Mouse (Mus musculus) neural tube, embryonic 13.5 days (tissue): ENCODE results near the gene Rcor1. TPM values are rescaled to one million over a fixed set of nuclear protein-coding genes. Genes with fewer than 3 reads are reported as not detected.
A peak's percentile ranks its signal among the peaks of the same experiment; 100 is the strongest.
"Not testable (repeated sequence)": the region's sequence is repeated elsewhere in the genome, so short reads cannot be mapped to it uniquely, and the experiment has no call there.

Experiments used
- ATAC-seq: fragments of 200-750 bp; cut with Nextera tagmentation; 2 replicates; pipeline ENCODE4 v1.8.0; 2017; ENCODE audit warnings: low read depth, mild to moderate bottlenecking, moderate TSS enrichment, moderate library complexity
- H3K27ac ChIP-seq: fragments of 300-500 bp; sonication (generic); replicated peaks from 2 replicates; pipeline ENCODE4 v1.5.1; 2015; ENCODE audit warnings: moderate library complexity, mild to moderate bottlenecking, inconsistent platforms
- H3K27me3 ChIP-seq: fragments of 300-500 bp; sonication (generic); 2 replicates; pipeline ENCODE4 v1.6.1; 2015; ENCODE audit warnings: mild to moderate bottlenecking, inconsistent platforms
- H3K36me3 ChIP-seq: fragments of 300-500 bp; sonication (generic); 2 replicates; pipeline ENCODE4 v1.6.1; 2015; ENCODE audit warnings: mild to moderate bottlenecking, inconsistent platforms
- H3K4me1 ChIP-seq: fragments of 300-500 bp; sonication (generic); replicated peaks from 2 replicates; pipeline ENCODE4 v1.6.1; 2015; ENCODE audit warnings: inconsistent platforms
- H3K4me2 ChIP-seq: fragments of 300-500 bp; sonication (generic); 2 replicates; pipeline ENCODE4 v1.6.1; 2015; ENCODE audit warnings: inconsistent platforms, mild to moderate bottlenecking, moderate library complexity
- H3K4me3 ChIP-seq: fragments of 300-500 bp; sonication (generic); 2 replicates; pipeline ENCODE4 v1.5.1; 2015; ENCODE audit warnings: mild to moderate bottlenecking, inconsistent platforms
- H3K9ac ChIP-seq: fragments of 300-500 bp; sonication (generic); 2 replicates; pipeline ENCODE4 v1.6.1; 2015; ENCODE audit warnings: moderate library complexity, mild to moderate bottlenecking, inconsistent platforms
- H3K9me3 ChIP-seq: fragments of 300-500 bp; sonication (generic); 2 replicates; pipeline ENCODE4 v1.6.1; 2016; ENCODE audit warnings: inconsistent platforms
- WGBS: fragments of 180-500 bp; shearing (Covaris S2); methylation state at CpG from one replicate; pipeline ENCODE4 v1.1.7; 2015; 5-methylcytosine and 5-hydroxymethylcytosine counted together
- polyA plus RNA-seq: library from polyadenylated mRNA; unstranded; fragments of >200 nt; fragmentation: Nextera tagmentation; extraction: Ambion mirVana; gene quantifications from 2 replicates; pipeline ENCODE4 v1.2.1, GENCODE M21; 2015

The Rcor1 gene
- polyA plus RNA-seq, 1 experiment from 2014 or later = 5.8 TPM

DNA sequence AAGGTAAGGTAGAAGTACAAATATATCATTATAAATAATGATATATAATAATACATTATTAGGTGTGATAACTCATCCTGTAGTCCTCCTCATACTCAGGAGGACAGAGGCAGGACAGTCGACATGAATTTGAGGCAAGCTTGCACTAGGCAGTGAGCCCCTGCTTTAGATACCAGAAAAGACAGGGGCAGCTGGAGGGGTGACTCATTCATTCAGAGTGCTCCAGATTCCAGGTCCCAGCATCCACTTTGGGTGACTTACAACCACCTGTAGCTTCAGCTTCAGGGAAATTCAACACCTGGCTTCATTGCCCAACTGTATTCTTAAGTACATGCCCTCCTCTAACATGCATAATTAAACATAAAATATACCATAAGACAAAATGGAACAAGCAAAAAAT, 7.7 kb downstream of the Rcor1 start:
- WGBS = 85% methylated on average over 1 of the region's 1 CpGs

GRCm38 (mm10) chr12:111048201-111048600, 9.1 kb downstream of the Rcor1 start:
- ATAC-seq = no peak
- no peaks in the 10 kb centered on the region for H3K27me3 ChIP-seq
- no peak overlapping the region for H3K4me2 ChIP-seq
- H3K4me3 ChIP-seq = no peak overlapping the region
- H3K4me1 ChIP-seq = 0 out of 2 replicates have a peak, but pooled peaks cover 3% of the 10 kb centered on the region
- no peak overlapping the region for H3K9ac ChIP-seq
- H3K9me3 ChIP-seq = no peaks in the 10 kb centered on the region
- 89% methylated on average over 2 of the region's 2 CpGs for WGBS
- peaks cover 13% of the 10 kb centered on the region; the same call in 1 of the 2 replicates for H3K36me3 ChIP-seq
- H3K27ac ChIP-seq = no peak overlapping the region

More for the DNA sequence above, 7.7 kb downstream of the Rcor1 start:
- H3K4me1 ChIP-seq = 0 out of 2 replicates have a peak, but pooled peaks cover 3% of the 10 kb centered on the region
- no peaks in the 10 kb centered on the region for H3K9me3 ChIP-seq
- no peak overlapping the region for H3K27ac ChIP-seq
- no peak overlapping the region for H3K4me3 ChIP-seq
- no peak overlapping the region for H3K4me2 ChIP-seq
- peaks cover 16% of the 10 kb centered on the region; the same call in 1 of the 2 replicates for H3K36me3 ChIP-seq
- H3K27me3 ChIP-seq = no peaks in the 10 kb centered on the region
- no peak for ATAC-seq
- no peak overlapping the region for H3K9ac ChIP-seq

DNA sequence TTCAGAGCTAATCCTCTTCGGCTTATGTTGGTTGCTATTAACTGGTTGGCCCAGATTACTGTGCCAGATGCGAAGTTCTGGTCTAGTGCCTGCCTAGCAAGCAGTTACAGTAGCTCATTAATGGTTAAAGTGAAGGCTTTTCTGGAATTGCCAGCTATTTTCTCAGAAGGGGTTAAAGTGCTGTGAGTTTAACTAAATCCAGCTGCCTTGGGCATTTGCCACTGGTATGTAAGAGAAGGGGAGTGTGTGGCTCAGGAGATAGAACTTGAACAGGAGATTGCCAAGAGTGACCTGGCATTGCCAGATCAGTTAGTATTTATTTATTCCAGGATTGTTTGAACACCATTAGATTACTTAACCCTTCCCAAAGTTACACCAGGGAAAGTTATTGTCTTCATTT, 11.1 kb downstream of the Rcor1 start:
- no peak overlapping the region for H3K4me3 ChIP-seq
- H3K4me2 ChIP-seq = no peak overlapping the region
- H3K4me1 ChIP-seq = 0 out of 2 replicates have a peak, but pooled peaks cover 3% of the 10 kb centered on the region
- no peaks in the 10 kb centered on the region for H3K27me3 ChIP-seq
- H3K27ac ChIP-seq = no peak overlapping the region
- 0 out of 2 replicates have a peak, but pooled peaks cover 8% of the 10 kb centered on the region for H3K36me3 ChIP-seq
- H3K9me3 ChIP-seq = no peaks in the 10 kb centered on the region
- ATAC-seq = no peak
- 92% methylated on average over 2 of the region's 2 CpGs for WGBS
- no peak overlapping the region for H3K9ac ChIP-seq

DNA sequence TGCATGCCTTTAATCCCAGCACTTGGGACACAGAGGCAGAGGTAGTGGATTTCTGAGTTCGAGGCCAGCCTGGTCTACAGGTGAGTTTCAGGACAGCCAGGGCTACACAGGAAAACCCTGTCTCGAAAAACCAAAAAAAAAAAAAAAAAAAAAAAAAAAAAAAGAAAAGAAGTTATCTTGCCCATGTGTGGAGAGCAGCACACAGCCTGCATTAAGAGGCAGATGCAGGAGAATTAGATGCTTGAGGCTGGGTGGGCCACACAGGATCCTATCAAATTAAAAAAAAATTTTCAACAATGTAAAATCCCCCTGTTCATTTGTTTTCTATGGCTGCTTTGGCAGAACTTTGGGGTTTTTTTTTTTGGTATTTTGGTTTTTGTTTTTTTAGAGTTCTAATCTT, 24.2 kb downstream of the Rcor1 start:
- Histone ChIP-seq H3K36me3 (peaks cover 5% of the 10 kb centered on the region; the same call in 1 of the 2 replicates), H3K9ac (no peak overlapping the region), H3K27me3 (no peaks in the 10 kb centered on the region), H3K27ac (no peak overlapping the region), H3K4me1 (peaks cover 4% of the 10 kb centered on the region; the same call in 1 of the 2 replicates), H3K9me3 (no peaks in the 10 kb centered on the region), H3K4me2 (no peak overlapping the region), H3K4me3 (no peak overlapping the region)
- WGBS = 87% methylated on average over 2 of the region's 2 CpGs
- no peak for ATAC-seq

DNA sequence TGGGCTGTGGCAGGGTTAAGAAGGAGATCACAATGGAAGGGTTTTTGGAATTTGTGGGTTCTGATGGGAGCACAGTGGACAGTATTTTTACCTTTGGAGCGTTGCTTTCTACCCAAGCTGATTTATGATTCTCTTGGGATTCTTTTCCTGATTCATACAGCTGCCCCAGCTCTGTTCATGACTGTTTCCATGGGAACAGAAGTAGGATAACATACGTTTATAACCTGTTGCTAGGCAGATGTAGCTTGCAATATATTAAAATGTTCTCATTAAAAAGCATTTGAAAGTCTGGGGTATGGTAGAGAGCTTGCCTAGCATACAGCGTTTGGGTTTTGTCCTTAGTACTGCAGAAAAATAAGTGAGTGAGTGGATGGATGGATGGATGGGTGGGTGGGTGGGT, 25.1 kb downstream of the Rcor1 start:
- Histone ChIP-seq H3K27ac (no peak overlapping the region), H3K27me3 (no peaks in the 10 kb centered on the region), H3K4me2 (no peak overlapping the region), H3K4me3 (no peak overlapping the region), H3K36me3 (no peaks in the 10 kb centered on the region), H3K4me1 (peaks cover 4% of the 10 kb centered on the region; the same call in 1 of the 2 replicates), H3K9ac (no peak overlapping the region), H3K9me3 (no peaks in the 10 kb centered on the region)
- ATAC-seq = no peak
- WGBS = 45% methylated on average over 3 of the region's 3 CpGs

GRCm38 (mm10) chr12:111065330-111065729, 26.2 kb downstream of the Rcor1 start:
- H3K9ac ChIP-seq = no peak overlapping the region
- no peaks in the 10 kb centered on the region for H3K9me3 ChIP-seq
- no peak overlapping the region for H3K27ac ChIP-seq
- no peaks in the 10 kb centered on the region for H3K27me3 ChIP-seq
- no peak overlapping the region for H3K4me2 ChIP-seq
- H3K36me3 ChIP-seq = no peaks in the 10 kb centered on the region
- no peak overlapping the region for H3K4me3 ChIP-seq
- ATAC-seq = no peak
- WGBS = 95% methylated on average over 5 of the region's 5 CpGs
- peaks cover 4% of the 10 kb centered on the region; the same call in 1 of the 2 replicates for H3K4me1 ChIP-seq

GRCm38 (mm10) chr12:111067816-111068215, 28.7 kb downstream of the Rcor1 start:
- no peak for ATAC-seq
- H3K36me3 ChIP-seq = no peaks in the 10 kb centered on the region
- WGBS = 92% methylated on average over 13 of the region's 13 CpGs
- no peak overlapping the region for H3K4me3 ChIP-seq
- H3K9ac ChIP-seq = no peak overlapping the region
- H3K4me1 ChIP-seq = peaks cover 10% of the 10 kb centered on the region; the same call in 1 of the 2 replicates
- H3K27me3 ChIP-seq = no peaks in the 10 kb centered on the region
- H3K9me3 ChIP-seq = no peaks in the 10 kb centered on the region
- H3K27ac ChIP-seq = no peak overlapping the region
- no peak overlapping the region for H3K4me2 ChIP-seq

DNA sequence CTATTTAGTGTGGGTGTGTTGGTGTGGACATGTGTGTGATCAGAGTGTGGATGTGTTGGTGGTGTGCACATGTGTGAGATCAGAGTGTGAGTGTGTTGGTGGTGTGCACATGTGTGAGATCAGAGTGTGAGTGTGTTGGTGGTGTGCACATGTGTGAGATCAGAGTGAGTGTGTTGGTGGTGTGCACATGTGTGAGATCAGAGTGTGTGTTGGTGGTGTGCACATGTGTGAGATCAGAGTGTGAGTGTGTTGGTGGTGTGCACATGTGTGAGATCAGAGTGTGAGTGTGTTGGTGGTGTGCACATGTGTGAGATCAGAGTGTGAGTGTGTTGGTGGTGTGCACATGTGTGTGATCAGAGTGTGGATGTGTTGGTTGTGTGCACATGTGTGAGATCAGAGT, 30.1 kb downstream of the Rcor1 start:
- not testable (repeated sequence) for ATAC-seq, H3K4me1 ChIP-seq, H3K9ac ChIP-seq, H3K9me3 ChIP-seq, H3K4me2 ChIP-seq, H3K36me3 ChIP-seq, H3K27me3 ChIP-seq, H3K27ac ChIP-seq, H3K4me3 ChIP-seq

DNA sequence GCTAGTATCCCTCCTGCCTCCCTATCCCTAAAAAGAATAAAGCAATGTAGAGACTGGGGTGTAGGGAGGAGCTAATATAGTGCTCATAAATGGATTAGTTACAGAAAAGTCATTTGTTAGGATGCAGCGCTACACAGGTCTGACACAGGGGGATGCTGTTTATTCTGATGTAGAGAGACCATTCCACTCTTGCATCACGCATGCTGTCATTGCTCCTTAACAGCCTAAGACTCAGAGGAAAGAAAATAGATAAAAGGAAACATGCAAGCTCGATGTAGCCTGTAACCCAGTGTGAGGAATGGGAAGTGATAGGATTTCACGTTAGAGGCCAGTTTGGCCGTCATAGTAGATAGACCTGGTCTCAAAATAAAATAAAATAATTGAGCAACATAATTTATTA, 31.9 kb downstream of the Rcor1 start:
- no peaks in the 10 kb centered on the region for H3K36me3 ChIP-seq
- no peak for ATAC-seq
- 88% methylated on average over 5 of the region's 5 CpGs for WGBS

DNA sequence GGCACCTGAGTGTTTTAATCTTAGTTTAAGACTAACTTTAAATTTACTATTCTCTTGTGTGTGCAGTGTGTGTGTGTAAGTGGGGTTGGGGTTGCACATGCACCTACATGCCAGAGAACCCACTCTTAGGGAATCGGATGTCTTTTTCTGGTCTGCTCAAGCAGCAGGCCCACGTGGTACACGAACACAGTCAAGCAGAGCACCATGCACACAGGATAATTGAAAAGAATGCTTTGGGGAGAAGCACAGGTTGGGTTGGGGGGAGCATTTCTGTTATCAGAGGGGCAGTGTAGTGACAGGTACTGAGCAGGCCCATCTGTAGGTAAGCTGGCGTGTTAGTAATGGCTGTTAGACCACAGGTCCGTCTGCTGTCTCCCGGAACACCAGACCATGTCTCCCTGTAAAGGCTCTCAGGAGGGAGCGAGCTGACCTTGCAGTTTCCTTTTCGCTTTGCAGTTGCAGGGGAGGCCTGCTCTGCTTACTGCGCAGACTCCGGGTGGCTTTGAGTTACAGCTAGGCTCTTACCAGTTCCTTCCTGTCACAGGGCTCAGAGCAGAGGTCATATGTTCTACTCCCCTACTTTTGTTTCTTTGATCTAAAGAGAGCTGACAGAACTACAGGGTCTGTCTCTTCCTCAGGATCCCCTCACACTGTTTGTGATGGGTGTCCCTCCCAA, 32.5 kb downstream of the Rcor1 start:
- 0 out of 2 replicates have a peak, but pooled peaks cover 6% of the 10 kb centered on the region for H3K4me1 ChIP-seq
- H3K9ac ChIP-seq = no peak overlapping the region
- no peaks in the 10 kb centered on the region for H3K36me3 ChIP-seq
- no peak overlapping the region for H3K4me2 ChIP-seq
- no peaks in the 10 kb centered on the region for H3K27me3 ChIP-seq
- H3K4me3 ChIP-seq = no peak overlapping the region
- WGBS = 77% methylated on average over 10 of the region's 10 CpGs
- H3K9me3 ChIP-seq = no peaks in the 10 kb centered on the region
- ATAC-seq = no peak
- peak overlapping the region; percentile 42; the same call in 1 of the 2 replicates for H3K27ac ChIP-seq

More for the DNA sequence above, 31.9 kb downstream of the Rcor1 start:
- Histone ChIP-seq H3K4me3 (no peak overlapping the region), H3K9me3 (no peaks in the 10 kb centered on the region), H3K4me1 (0 out of 2 replicates have a peak, but pooled peaks cover 6% of the 10 kb centered on the region), H3K27me3 (no peaks in the 10 kb centered on the region), H3K9ac (no peak overlapping the region), H3K4me2 (no peak overlapping the region), H3K27ac (peak overlapping the region; percentile 42; the same call in 1 of the 2 replicates)

DNA sequence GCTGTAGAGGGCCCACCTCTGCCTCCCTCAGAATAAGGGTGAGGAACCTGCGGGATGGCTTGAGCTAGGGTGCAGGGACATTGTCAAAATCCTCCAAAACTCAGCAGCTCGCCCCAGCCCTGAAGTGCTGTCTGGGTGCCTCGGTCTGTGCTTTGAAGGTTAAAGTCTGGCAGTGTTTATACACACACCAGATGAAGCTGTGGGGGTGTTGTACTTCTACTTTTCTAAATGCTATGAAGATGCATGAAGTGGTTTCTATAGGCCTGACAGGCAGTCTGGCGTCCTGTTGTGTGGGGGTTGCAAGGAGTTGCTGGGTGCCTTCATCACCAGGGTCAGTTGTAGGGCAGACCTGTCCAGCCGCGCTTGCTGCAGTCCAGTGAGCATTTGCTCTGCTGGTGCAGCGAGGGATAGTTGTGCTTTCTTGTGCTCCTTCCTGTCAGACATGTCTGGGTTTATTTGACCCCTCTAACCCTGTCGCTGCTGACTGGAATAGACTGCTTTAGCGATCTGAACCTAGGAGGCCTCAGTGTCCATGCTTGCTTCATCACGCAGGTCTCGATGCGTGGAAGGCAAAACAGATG, 37.3 kb downstream of the Rcor1 start:
- Histone ChIP-seq H3K4me2 (no peak overlapping the region), H3K9ac (no peak overlapping the region), H3K27me3 (no peaks in the 10 kb centered on the region), H3K4me1 (0 out of 2 replicates have a peak, but pooled peaks cover 4% of the 10 kb centered on the region), H3K9me3 (no peaks in the 10 kb centered on the region), H3K4me3 (no peak overlapping the region), H3K36me3 (no peaks in the 10 kb centered on the region), H3K27ac (no peak overlapping the region)
- WGBS = 74% methylated on average over 12 of the region's 12 CpGs
- no peak for ATAC-seq

GRCm38 (mm10) chr12:111085579-111085978, 46.4 kb downstream of the Rcor1 start:
- Histone ChIP-seq H3K4me3 (no peak overlapping the region), H3K27ac (no peak overlapping the region), H3K9ac (no peak overlapping the region), H3K4me2 (no peak overlapping the region), H3K36me3 (peaks cover 13% of the 10 kb centered on the region), H3K4me1 (peaks cover 15% of the 10 kb centered on the region), H3K9me3 (no peaks in the 10 kb centered on the region), H3K27me3 (no peaks in the 10 kb centered on the region)
- WGBS = 89% methylated on average over 4 of the region's 4 CpGs
- no peak for ATAC-seq
